ENCODE assay signal across 8 mouse cellular contexts in the genomic region with DNA sequence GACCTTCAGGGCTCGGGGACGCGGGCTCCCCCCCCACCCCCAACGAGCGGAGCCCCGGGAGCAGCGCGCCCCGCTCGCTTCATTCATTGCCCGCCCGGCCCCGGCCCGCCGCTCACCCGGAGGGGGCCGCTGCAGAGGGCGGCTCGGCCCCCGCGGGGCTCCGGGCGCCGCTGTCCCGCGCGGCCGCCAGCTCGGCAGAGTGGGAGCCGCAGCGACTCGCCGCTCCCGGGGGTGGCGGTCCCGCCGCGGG. TPM values are rescaled to one million over a fixed set of nuclear protein-coding genes. Genes with fewer than 3 reads are reported as not detected.
A peak's percentile ranks its signal among the peaks of the same experiment; 100 is the strongest.
DNase-seq lines count a peak whose midpoint lies in the region; ATAC-seq lines count a peak whose summit lies in the region.

No protein-coding gene starts in this region.

- WGBS in neural tube, embryonic 11.5 days: 0% methylated on average over 7 of the region's 38 CpGs
- WGBS in limb, embryonic 12.5 days: 0% methylated on average over 38 of the region's 38 CpGs
- 2% methylated on average over 31 of the region's 38 CpGs for WGBS in stomach, embryonic 14.5 days

- peak overlapping the region; percentile 95 for H3K4me2 ChIP-seq in neural tube, embryonic 11.5 days (ENCODE audit: low read depth)
- peak overlapping the region; percentile 93 for H3K4me2 ChIP-seq in limb, embryonic 12.5 days
- H3K4me2 ChIP-seq in stomach, embryonic 14.5 days (replicated peaks; ENCODE audit: low read depth, low read length): peak overlapping the region; percentile 68

- peak overlapping the region; percentile 96 for H3K27ac ChIP-seq in neural tube, embryonic 11.5 days (ENCODE audit: low read depth, low read length)
- peak overlapping the region; percentile 96 for H3K27ac ChIP-seq in limb, embryonic 12.5 days
- H3K27ac ChIP-seq in stomach, embryonic 14.5 days (ENCODE audit: low read length): peak overlapping the region; percentile 96

- H3K4me3 ChIP-seq in neural tube, embryonic 11.5 days (ENCODE audit: low read depth, low read length): peak overlapping the region; percentile 94
- peak overlapping the region; percentile 98 for H3K4me3 ChIP-seq in limb, embryonic 12.5 days (replicated peaks)
- H3K4me3 ChIP-seq in stomach, embryonic 14.5 days (ENCODE audit: low read depth, low read length): peak overlapping the region; percentile 95

- H3K27me3 ChIP-seq in neural tube, embryonic 11.5 days (ENCODE audit: control insufficient read depth, insufficient read depth, low read length): no peaks in the 10 kb centered on the region
- H3K27me3 ChIP-seq in limb, embryonic 12.5 days: peaks cover 10% of the 10 kb centered on the region; the same call in 1 of the 2 replicates
- H3K27me3 ChIP-seq in stomach, embryonic 14.5 days (ENCODE audit: control insufficient read depth, insufficient read depth, low read length): no peaks in the 10 kb centered on the region

- DNase-seq in adrenal gland, postnatal 25 days: peak; percentile 42
- DNase-seq in adrenal gland, postnatal 4 days (ENCODE audit: low spot score in 2 of 2): no peak
- DNase-seq in neural tube, embryonic 11.5 days (ENCODE audit: low spot score): no peak
- no peak for DNase-seq in neural tube, embryonic 10.5 days (ENCODE audit: extremely low spot score, low spot score)
- no peak for DNase-seq in Muller cell, postnatal 12 days (ENCODE audit: inconsistent ontology term)
- DNase-seq in ovary, postnatal 14 days (ENCODE audit: low spot score): no peak

- H3K4me1 ChIP-seq in neural tube, embryonic 11.5 days (ENCODE audit: control insufficient read depth, insufficient read depth, low read length): no peaks in the 10 kb centered on the region; the same call in 1 of the 2 replicates
- H3K4me1 ChIP-seq in limb, embryonic 12.5 days (replicated peaks): peaks cover 35% of the 10 kb centered on the region
- H3K4me1 ChIP-seq in stomach, embryonic 14.5 days (ENCODE audit: control insufficient read depth, insufficient read depth, low read length): peaks cover 25% of the 10 kb centered on the region

- H3K9me3 ChIP-seq in neural tube, embryonic 11.5 days (ENCODE audit: control insufficient read depth, low read length): no peaks in the 10 kb centered on the region
- no peaks in the 10 kb centered on the region for H3K9me3 ChIP-seq in limb, embryonic 12.5 days
- H3K9me3 ChIP-seq in stomach, embryonic 14.5 days (ENCODE audit: control insufficient read depth, low read depth, low read length): no peaks in the 10 kb centered on the region

- H3K36me3 ChIP-seq in neural tube, embryonic 11.5 days (ENCODE audit: control insufficient read depth, insufficient read depth, low read length): no peaks in the 10 kb centered on the region
- H3K36me3 ChIP-seq in limb, embryonic 12.5 days: no peaks in the 10 kb centered on the region
- no peaks in the 10 kb centered on the region for H3K36me3 ChIP-seq in stomach, embryonic 14.5 days (ENCODE audit: control insufficient read depth, insufficient read depth, low read length)

- H3K9ac ChIP-seq in neural tube, embryonic 11.5 days (ENCODE audit: low read length): peak overlapping the region; percentile 92
- peak overlapping the region; percentile 93 for H3K9ac ChIP-seq in limb, embryonic 12.5 days (replicated peaks)
- H3K9ac ChIP-seq in stomach, embryonic 14.5 days (replicated peaks; ENCODE audit: low read depth, low read length): peak overlapping the region; percentile 93

- peak; percentile 62 for ATAC-seq in neural tube, embryonic 11.5 days (ENCODE audit: insufficient read depth, low FRiP score, low TSS enrichment)
- ATAC-seq in limb, embryonic 12.5 days (ENCODE audit: insufficient number of reproducible peaks, insufficient read depth, low FRiP score, low TSS enrichment, low read depth): peak; percentile 67
- ATAC-seq in stomach, embryonic 14.5 days (ENCODE audit: insufficient number of reproducible peaks, insufficient read depth, low FRiP score, low read depth): peak; percentile 48

RNA-seq across cellular contexts. Expression of a gene that starts 0.5 kb away (rescaled TPM):
- 60.6 and 62.2 TPM in 2 replicates for total RNA-seq in adrenal gland, postnatal 25 days (2021)
- total RNA-seq in adrenal gland, postnatal 4 days (2021): 10 to 100 TPM; 82.1 to 87.5 TPM
- polyA plus RNA-seq in neural tube, embryonic 11.5 days (2014; fragmentation: Nextera tagmentation; extraction: Ambion mirVana): 13.9 TPM in 2 replicates
- 14.5 and 15.6 TPM in 2 replicates for polyA plus RNA-seq in limb, embryonic 12.5 days (2016; fragmentation: Nextera tagmentation; extraction: Ambion mirVana)
- polyA plus RNA-seq in stomach, embryonic 14.5 days (2014; fragmentation: Nextera tagmentation; extraction: Ambion mirVana): 32.0 and 36.7 TPM in 2 replicates
